Mouse (Mus musculus) MEL (cell line): ENCODE results near the gene Ndufa5. TPM values are rescaled to one million over a fixed set of nuclear protein-coding genes. Genes with fewer than 3 reads are reported as not detected.
A peak's percentile ranks its signal among the peaks of the same experiment; 100 is the strongest.

Experiments used
- DNase-seq: peaks from one replicate; pipeline ENCODE4 v3.0.0; 2011; ENCODE audit warnings: low read depth, low spot score
- H3K27ac ChIP-seq: 2 replicates; pipeline ENCODE4 v1.5.1; 2012; ENCODE audit warnings: low read depth, mild to moderate bottlenecking, control low read depth, low read length, moderate library complexity; ENCODE audit not compliant: control insufficient read depth
- H3K27me3 ChIP-seq, 2 experiments: fragments of 150-350 bp in 1 of 2; sonication (generic) in 1 of 2; 2 replicates each; pipeline ENCODE4 v1.6.1; 2012; ENCODE audit warnings: low read length in 2 of 2, mild to moderate bottlenecking in 2 of 2, improper control_type of control experiment in 1 of 2, moderate library complexity in 1 of 2; ENCODE audit not compliant: insufficient read depth in 2 of 2, control insufficient read depth in 1 of 2
- H3K36me3 ChIP-seq, 2 experiments: 2 replicates each; pipeline ENCODE4 v1.6.1; 2012 to 2014; ENCODE audit warnings: low read length in 2 of 2, improper control_type of control experiment in 1 of 2, inconsistent platforms in 1 of 2, mild to moderate bottlenecking in 1 of 2; ENCODE audit not compliant: insufficient read depth in 2 of 2, control insufficient read depth in 1 of 2
- H3K4me1 ChIP-seq, 2 experiments: fragments of 150-350 bp in 1 of 2; sonication (generic) in 1 of 2; 2 replicates each; pipeline ENCODE4 v1.6.1; 2012; ENCODE audit warnings: low read length in 2 of 2, improper control_type of control experiment in 1 of 2, mild to moderate bottlenecking in 1 of 2; ENCODE audit not compliant: insufficient read depth in 2 of 2, control insufficient read depth in 1 of 2
- H3K4me3 ChIP-seq, 2 experiments: fragments of 150-350 bp in 1 of 2; sonication (generic) in 1 of 2; 2 replicates each; pipeline ENCODE4 v1.5.1; 2012; ENCODE audit warnings: low read depth in 2 of 2, low read length in 2 of 2, mild to moderate bottlenecking in 2 of 2, moderate library complexity in 2 of 2, control low read depth in 1 of 2, improper control_type of control experiment in 1 of 2; ENCODE audit not compliant: control insufficient read depth in 1 of 2, insufficient read depth in 1 of 2
- H3K79me2 ChIP-seq: 2 replicates; pipeline ENCODE4 v1.6.1; 2012; ENCODE audit warnings: mild to moderate bottlenecking, low read length, moderate library complexity; ENCODE audit not compliant: control insufficient read depth, poor library complexity, insufficient read depth
- H3K9ac ChIP-seq: 2 replicates; pipeline ENCODE4 v1.6.1; 2012; ENCODE audit warnings: low read depth, mild to moderate bottlenecking, control low read depth, low read length, moderate library complexity; ENCODE audit not compliant: control insufficient read depth, poor library complexity, severe bottlenecking
- H3K9me3 ChIP-seq: fragments of 150-350 bp; sonication (generic); replicated peaks from 2 replicates; pipeline ENCODE4 v1.6.1; 2012; ENCODE audit warnings: mild to moderate bottlenecking, low read length, improper control_type of control experiment, moderate library complexity; ENCODE audit not compliant: insufficient read depth
- CHD2 ChIP-seq: IDR thresholded peaks from 2 replicates; pipeline ENCODE4 v1.6.1; 2011; ENCODE audit warnings: low read length, improper control_type of control experiment
- CTCF ChIP-seq, 3 experiments: IDR thresholded peaks in 2 of 3; conservative IDR thresholded peaks in 1 of 3; 2 replicates each; pipeline ENCODE4 v1.5.1; 2011 to 2012; ENCODE audit warnings: low read length in 3 of 3, low read depth in 2 of 3, mild to moderate bottlenecking in 2 of 3, improper control_type of control experiment in 1 of 3, inconsistent platforms in 1 of 3, mixed read lengths in 1 of 3, moderate library complexity in 1 of 3; ENCODE audit not compliant: control insufficient read depth in 1 of 3, insufficient read depth in 1 of 3, poor library complexity in 1 of 3, severe bottlenecking in 1 of 3
- E2F4 ChIP-seq: IDR thresholded peaks from 2 replicates; pipeline ENCODE4 v1.6.1; 2011; ENCODE audit warnings: low read depth, low read length, improper control_type of control experiment, borderline replicate concordance
- ETS1 ChIP-seq: IDR thresholded peaks from 2 replicates; pipeline ENCODE4 v1.6.1; 2012; ENCODE audit warnings: low read depth, mild to moderate bottlenecking, inconsistent platforms, low read length, improper control_type of control experiment, moderate library complexity
- GATA1 ChIP-seq: IDR thresholded peaks from 2 replicates; pipeline ENCODE4 v1.6.1; 2011; ENCODE audit warnings: low read depth, low read length, improper control_type of control experiment
- HCFC1 ChIP-seq: IDR thresholded peaks from 2 replicates; pipeline ENCODE4 v1.6.1; 2012; ENCODE audit warnings: low read depth, mild to moderate bottlenecking, inconsistent platforms, low read length, improper control_type of control experiment, moderate library complexity
- KAT2A ChIP-seq: conservative IDR thresholded peaks from 2 replicates; pipeline ENCODE4 v1.6.1; 2012; ENCODE audit warnings: low read depth, low read length, improper control_type of control experiment, inconsistent platforms
- MAFK ChIP-seq: IDR thresholded peaks from 2 replicates; pipeline ENCODE4 v1.6.1; 2011; ENCODE audit warnings: low read depth, mild to moderate bottlenecking, low read length, improper control_type of control experiment, borderline replicate concordance
- MAZ ChIP-seq: IDR thresholded peaks from 2 replicates; pipeline ENCODE4 v1.6.1; 2012; ENCODE audit warnings: low read depth, mild to moderate bottlenecking, inconsistent platforms, low read length, improper control_type of control experiment
- MEF2A ChIP-seq: IDR thresholded peaks from 2 replicates; pipeline ENCODE4 v1.6.1; 2014; ENCODE audit warnings: low read depth, mild to moderate bottlenecking, inconsistent platforms, low read length, improper control_type of control experiment; ENCODE audit not compliant: poor library complexity, insufficient replicate concordance, severe bottlenecking; ENCODE audit errors: extremely low read depth
- POLR2A ChIP-seq, 2 experiments: IDR thresholded peaks; 2 replicates each; pipeline ENCODE4 v1.6.1; 2011 to 2012; ENCODE audit warnings: low read length in 2 of 2, mild to moderate bottlenecking in 2 of 2, control low read depth in 1 of 2, improper control_type of control experiment in 1 of 2, low read depth in 1 of 2, moderate library complexity in 1 of 2; ENCODE audit not compliant: control insufficient read depth in 1 of 2, insufficient read depth in 1 of 2, poor library complexity in 1 of 2
- POLR2AphosphoS2 ChIP-seq: IDR thresholded peaks from 2 replicates; pipeline ENCODE4 v1.6.1; 2011; ENCODE audit warnings: low read length, improper control_type of control experiment
- POLR2AphosphoS5 ChIP-seq: IDR thresholded peaks from 2 replicates; pipeline ENCODE4 v1.6.1; 2012; ENCODE audit warnings: low read depth, borderline replicate concordance, mild to moderate bottlenecking, inconsistent platforms, low read length, moderate library complexity, mixed read lengths
- RAD21 ChIP-seq: IDR thresholded peaks from 2 replicates; pipeline ENCODE4 v1.6.1; 2011; ENCODE audit warnings: mild to moderate bottlenecking, low read depth, low read length, improper control_type of control experiment
- RCOR1 ChIP-seq: IDR thresholded peaks from 2 replicates; pipeline ENCODE4 v1.6.1; 2012; ENCODE audit warnings: low read depth, mild to moderate bottlenecking, inconsistent platforms, low read length, improper control_type of control experiment
- SMC3 ChIP-seq: IDR thresholded peaks from 2 replicates; pipeline ENCODE4 v1.6.1; 2011; ENCODE audit warnings: low read depth, low read length, improper control_type of control experiment
- TCF12 ChIP-seq: IDR thresholded peaks from 2 replicates; pipeline ENCODE4 v1.6.1; 2014; ENCODE audit warnings: low read depth, mild to moderate bottlenecking, inconsistent platforms, low read length, improper control_type of control experiment, moderate library complexity
- UBTF ChIP-seq: IDR thresholded peaks from 2 replicates; pipeline ENCODE4 v1.6.1; 2012; ENCODE audit warnings: low read depth, mild to moderate bottlenecking, inconsistent platforms, low read length, improper control_type of control experiment, moderate library complexity, borderline replicate concordance; ENCODE audit not compliant: insufficient read depth
- ZC3H11A ChIP-seq: IDR thresholded peaks from 2 replicates; pipeline ENCODE4 v1.6.1; 2012; ENCODE audit warnings: low read depth, mild to moderate bottlenecking, inconsistent platforms, low read length, improper control_type of control experiment
- ZKSCAN1 ChIP-seq: IDR thresholded peaks from 2 replicates; pipeline ENCODE4 v1.6.1; 2012; ENCODE audit warnings: low read depth, mild to moderate bottlenecking, inconsistent platforms, low read length, improper control_type of control experiment, moderate library complexity
- ZNF384 ChIP-seq: IDR thresholded peaks from 2 replicates; pipeline ENCODE4 v1.6.1; 2012; ENCODE audit warnings: low read depth, mild to moderate bottlenecking, inconsistent platforms, low read length, improper control_type of control experiment
- polyA plus RNA-seq, 2 experiments: library from polyadenylated mRNA; stranded (reverse) in 1 of 2; unstranded in 1 of 2; fragments of >175 nt in 1 of 2; fragments of >200 nt in 1 of 2; gene quantifications; 2 replicates each; pipeline versions ENCODE4 v1.2.1 to v1.2.4; 2012; ENCODE audit warnings: low replicate concordance in 2 of 2, low read depth in 1 of 2; ENCODE audit not compliant: insufficient read length in 2 of 2, insufficient read depth in 1 of 2, missing spikeins in 1 of 2
- total RNA-seq: library from RNA; depleted of rRNA; stranded (reverse); fragments of 300-350 nt; gene quantifications from 2 replicates; pipeline ENCODE4 v1.2.3, GENCODE M21; 2012

The Ndufa5 gene
- total and polyA plus RNA-seq, 3 experiments: 225 to 235 TPM; not detected in 1

DNA sequence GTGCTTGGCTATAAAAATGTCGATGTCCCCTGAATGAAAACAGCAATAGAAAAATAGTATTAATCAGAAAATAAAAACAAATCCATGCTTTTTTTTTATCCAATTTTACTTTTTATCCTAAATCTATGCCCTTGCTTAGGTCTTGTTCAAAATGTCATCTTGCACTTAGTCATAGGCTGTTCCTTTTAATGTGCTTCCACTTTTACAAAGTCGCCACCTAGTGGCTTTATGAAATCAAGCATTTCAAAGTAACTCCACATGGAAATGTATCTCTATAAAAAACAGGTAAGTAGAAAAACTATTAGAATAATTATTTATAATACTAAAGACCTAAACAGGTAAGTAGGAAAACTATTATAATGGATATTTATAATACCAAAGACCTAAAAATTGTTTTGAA is 11.6 kb downstream of the Ndufa5 start:
- no peaks in the 10 kb centered on the region for H3K79me2 ChIP-seq
- peak in 2 of 3 experiments; percentile 27 to 66; a peak in 3 of 6 replicates for TF ChIP-seq CTCF (IDR thresholded peaks at IDR 0.05 in 2 of 3, conservative IDR thresholded peaks at IDR 0.05 in 1 of 3; ENCODE audit: control insufficient read depth in 1 of 3, insufficient read depth in 1 of 3, low read depth in 2 of 3, low read length in 3 of 3, poor library complexity in 1 of 3, severe bottlenecking in 1 of 3)
- no peak for TF ChIP-seq POLR2A (IDR thresholded peaks at IDR 0.05; ENCODE audit: control insufficient read depth in 1 of 2, insufficient read depth in 1 of 2, low read depth in 1 of 2, low read length in 2 of 2, poor library complexity in 1 of 2)
- TF ChIP-seq ZC3H11A: peak; percentile 18; the same call in 1 of the 2 replicates
- peak; percentile 58 for TF ChIP-seq SMC3
- TF ChIP-seq MAFK: no peak
- no peak for TF ChIP-seq POLR2AphosphoS2
- no peak for TF ChIP-seq GATA1
- no peak for TF ChIP-seq CHD2
- TF ChIP-seq RAD21: peak; percentile 60
- H3K36me3 ChIP-seq: peaks cover 0 to 4% of the 10 kb centered on the region in 2 experiments; a peak in 2 of 4 replicates
- peak; percentile 60 for DNase-seq
- no peak overlapping the region for H3K4me3 ChIP-seq
- no peak overlapping the region for H3K9ac ChIP-seq
- H3K27ac ChIP-seq: no peak overlapping the region
- no peaks in the 10 kb centered on the region for H3K27me3 ChIP-seq
- no peaks in the 10 kb centered on the region for H3K4me1 ChIP-seq
- H3K9me3 ChIP-seq: no peaks in the 10 kb centered on the region

DNA sequence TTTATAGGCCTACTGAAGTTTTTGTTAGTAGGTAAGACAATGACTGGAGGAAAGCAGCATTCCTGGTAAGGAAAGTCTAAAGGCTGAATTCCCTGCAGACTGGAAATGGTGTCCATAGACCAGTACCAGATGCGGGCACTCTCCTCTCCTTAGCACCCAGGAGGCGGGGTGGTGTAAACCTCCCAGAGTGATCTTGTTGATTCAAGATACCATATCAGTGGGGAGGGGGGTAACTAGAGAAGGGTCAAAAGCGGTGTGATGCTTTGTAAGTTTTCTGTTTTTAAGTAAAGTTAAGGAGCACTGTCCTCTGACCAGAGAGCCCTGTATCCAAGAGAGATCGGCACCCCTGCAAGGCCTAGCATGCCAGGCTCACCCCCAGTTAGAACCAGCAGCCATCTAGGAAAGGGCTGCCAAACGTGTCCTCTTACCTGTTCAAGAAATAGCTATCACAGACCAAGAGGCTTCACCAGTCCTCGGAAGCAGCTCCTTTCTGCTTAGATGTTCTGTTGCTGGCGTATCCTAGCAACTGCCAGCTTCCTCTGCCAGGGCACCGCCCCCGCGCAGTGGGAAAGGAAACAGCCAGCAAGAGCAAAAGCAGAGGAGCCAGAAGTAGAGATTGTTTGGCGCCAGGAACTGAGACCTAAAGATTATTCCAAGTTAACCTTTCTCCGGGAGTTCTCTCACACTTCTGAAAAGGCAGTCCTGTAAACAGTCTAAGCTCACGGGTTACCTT is 13.1 kb downstream of the Ndufa5 start, which contains the start of gene Iqub:
Gene Iqub, minus strand, starts transcription at position 516 of the 733 bp plus-strand sequence.
- peak; percentile 13 for DNase-seq
- Histone ChIP-seq H3K9me3 (no peaks in the 10 kb centered on the region), H3K4me3 (no peak within 1 kb of the TSS), H3K79me2 (no peaks in the 10 kb centered on the region), H3K27ac (no peak within 1 kb of the TSS), H3K4me1 (no peaks in the 10 kb centered on the region), H3K27me3 (no peaks in the 10 kb centered on the region), H3K36me3 (no peaks in the 10 kb centered on the region; a peak in 1 of 4 replicates), H3K9ac (no peak within 1 kb of the TSS)
- TF ChIP-seq TCF12: no peak
- TF ChIP-seq MAZ: no peak
- TF ChIP-seq KAT2A: no peak
- no peak for TF ChIP-seq ZNF384
- TF ChIP-seq RAD21: no peak

DNA sequence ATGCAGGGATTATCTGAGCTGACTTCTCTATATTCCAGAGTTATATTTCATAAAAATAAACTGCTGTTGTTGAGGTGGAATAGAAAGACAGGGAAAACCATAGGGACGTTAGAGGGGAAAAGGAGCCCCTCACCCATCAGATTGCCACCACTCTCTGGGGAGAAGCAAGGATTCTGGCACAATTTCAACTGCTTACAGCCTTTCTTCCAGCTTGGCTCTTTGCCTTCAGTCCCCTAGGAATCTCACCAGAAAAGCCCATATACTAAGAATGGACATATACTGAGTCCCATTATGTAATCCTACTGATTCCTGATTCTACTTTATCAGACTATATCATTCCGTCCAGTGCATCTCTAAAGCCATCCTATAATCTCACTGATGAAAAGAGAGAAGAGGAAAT is 23.7 kb downstream of the Ndufa5 start:
- H3K36me3 ChIP-seq: no peaks in the 10 kb centered on the region
- H3K9ac ChIP-seq: no peak overlapping the region
- no peak overlapping the region for H3K4me3 ChIP-seq
- TF ChIP-seq E2F4 (no peak), MEF2A (no peak), KAT2A (no peak), POLR2AphosphoS2 (no peak), RCOR1 (no peak), TCF12 (no peak), HCFC1 (no peak), UBTF (no peak), ZKSCAN1 (no peak), ETS1 (no peak), POLR2AphosphoS5 (no peak)
- H3K4me1 ChIP-seq: no peaks in the 10 kb centered on the region
- DNase-seq: no peak
- H3K27me3 ChIP-seq: no peaks in the 10 kb centered on the region
- H3K79me2 ChIP-seq: no peaks in the 10 kb centered on the region
- no peaks in the 10 kb centered on the region for H3K9me3 ChIP-seq
- no peak overlapping the region for H3K27ac ChIP-seq
